Mouse (Mus musculus) stomach, postnatal 0 days (tissue): ENCODE measurements around the gene BC049352. TPM values are rescaled to one million over a fixed set of nuclear protein-coding genes. Genes with fewer than 3 reads are reported as not detected.

Source experiments
- ATAC-seq: fragments of 200-750 bp; cut with Nextera tagmentation; 2 replicates; pipeline ENCODE4 v1.8.0; 2017; ENCODE audit not compliant: low FRiP score, low TSS enrichment
- DNase-seq: peaks from one replicate; pipeline ENCODE4 v3.0.0-alpha.2; 2016; ENCODE audit warnings: low spot score
- H3K27ac ChIP-seq: fragments of 300-500 bp; sonication (generic); replicated peaks from 2 replicates; pipeline ENCODE4 v1.5.1; 2014; ENCODE audit warnings: mild to moderate bottlenecking, control low read depth
- H3K27me3 ChIP-seq: fragments of 300-500 bp; sonication (generic); 2 replicates; pipeline ENCODE4 v1.6.1; 2014; ENCODE audit warnings: low read length; ENCODE audit not compliant: control insufficient read depth, insufficient read depth
- H3K36me3 ChIP-seq: fragments of 300-500 bp; sonication (generic); 2 replicates; pipeline ENCODE4 v1.6.1; 2014; ENCODE audit warnings: low read length, mixed read lengths; ENCODE audit not compliant: control insufficient read depth, insufficient read depth
- H3K4me1 ChIP-seq: fragments of 300-500 bp; sonication (generic); replicated peaks from 2 replicates; pipeline ENCODE4 v1.6.1; 2014; ENCODE audit warnings: antibody characterized with exemption; ENCODE audit not compliant: control insufficient read depth, insufficient read depth
- H3K4me2 ChIP-seq: fragments of 300-500 bp; sonication (generic); replicated peaks from 2 replicates; pipeline ENCODE4 v1.6.1; 2014; ENCODE audit warnings: low read depth, mild to moderate bottlenecking, control low read depth, moderate library complexity
- H3K4me3 ChIP-seq: fragments of 300-500 bp; sonication (generic); 2 replicates; pipeline ENCODE4 v1.5.1; 2014; ENCODE audit warnings: low read depth, low read length, control low read depth
- H3K9ac ChIP-seq: fragments of 300-500 bp; sonication (generic); 2 replicates; pipeline ENCODE4 v1.6.1; 2014; ENCODE audit warnings: mild to moderate bottlenecking, low read length, control low read depth, mixed read lengths
- H3K9me3 ChIP-seq: fragments of 300-500 bp; sonication (generic); 2 replicates; pipeline ENCODE4 v1.6.1; 2016; ENCODE audit warnings: low read length; ENCODE audit not compliant: control insufficient read depth
- CTCF ChIP-seq: IDR thresholded peaks from 2 replicates; pipeline ENCODE4 v1.5.1; 2016; ENCODE audit warnings: antibody characterized with exemption, low read depth, mild to moderate bottlenecking, moderate library complexity
- EP300 ChIP-seq: optimal IDR thresholded peaks from 2 replicates; pipeline ENCODE3; 2016; ENCODE audit warnings: antibody characterized with exemption
- WGBS: fragments of 180-500 bp; shearing (Covaris S2); extraction: QIAGEN DNeasy Blood & Tissue Kit; methylation state at CpG from one replicate; pipeline ENCODE4 v1.1.7; 2014; 5-methylcytosine and 5-hydroxymethylcytosine counted together
- polyA plus RNA-seq: library from polyadenylated mRNA; unstranded; fragments of >200 nt; fragmentation: Nextera tagmentation; extraction: Ambion mirVana; gene quantifications from 2 replicates; pipeline ENCODE4 v1.2.1, GENCODE M21; 2015

BC049352 gene
- polyA plus RNA-seq, 1 experiment from 2014 or later: 0.12 TPM

DNA sequence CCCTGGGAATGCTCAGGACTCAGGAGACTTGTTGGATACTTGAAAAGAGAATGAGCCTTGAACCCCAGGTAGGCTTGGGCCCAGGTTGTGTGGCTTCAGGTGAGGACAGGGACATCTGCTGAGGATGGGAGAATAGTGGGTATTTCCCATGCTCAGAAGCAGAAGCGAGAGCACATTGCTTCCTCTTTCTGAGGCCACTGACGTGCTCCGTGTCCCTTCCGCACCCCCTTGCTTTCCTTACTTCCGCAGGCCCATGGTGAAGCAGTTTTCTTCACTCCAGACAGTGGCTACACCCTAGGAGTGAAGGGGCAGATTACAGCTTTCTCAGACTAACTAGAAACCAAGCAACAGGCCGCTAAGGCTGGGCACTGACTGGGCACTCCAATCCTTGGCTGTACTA is 64.3 kb downstream of the BC049352 start:
- TF ChIP-seq CTCF (no peak), EP300 (no peak)
- Histone ChIP-seq H3K4me3 (no peak overlapping the region), H3K36me3 (no peaks in the 10 kb centered on the region), H3K4me2 (no peak overlapping the region), H3K27ac (no peak overlapping the region), H3K9ac (no peak overlapping the region), H3K4me1 (no peaks in the 10 kb centered on the region), H3K9me3 (no peaks in the 10 kb centered on the region), H3K27me3 (no peaks in the 10 kb centered on the region)
- ATAC-seq: no peak
- WGBS: 85% methylated on average over 6 of the region's 6 CpGs
- DNase-seq: no peak

DNA sequence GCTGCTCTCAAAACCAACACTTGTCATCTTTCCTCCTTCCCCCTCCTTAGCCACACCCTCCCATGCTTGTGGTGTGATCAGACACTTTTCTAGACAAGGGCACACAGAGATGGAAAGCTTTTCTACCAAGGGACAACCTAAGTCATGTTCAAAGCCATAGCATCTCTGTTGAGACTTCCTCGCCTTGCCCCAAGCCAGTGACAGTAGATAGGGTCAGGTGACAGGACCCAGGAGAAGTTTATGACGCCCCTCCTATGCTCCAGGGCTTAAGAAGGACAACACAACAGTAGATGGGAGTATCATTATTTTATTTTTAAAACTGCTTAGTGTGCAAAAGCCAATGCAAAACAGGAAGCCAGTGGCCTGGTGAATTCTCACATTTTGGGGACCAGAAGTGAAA is 65.7 kb downstream of the BC049352 start:
- Histone ChIP-seq H3K36me3 (no peaks in the 10 kb centered on the region), H3K4me2 (no peak overlapping the region), H3K4me1 (no peaks in the 10 kb centered on the region), H3K9ac (no peak overlapping the region), H3K27ac (no peak overlapping the region), H3K9me3 (no peaks in the 10 kb centered on the region), H3K4me3 (no peak overlapping the region), H3K27me3 (no peaks in the 10 kb centered on the region)
- DNase-seq (no peak), ATAC-seq (no peak)
- WGBS: 53% methylated on average over 2 of the region's 2 CpGs
- no peak for TF ChIP-seq CTCF
- no peak for TF ChIP-seq EP300

DNA sequence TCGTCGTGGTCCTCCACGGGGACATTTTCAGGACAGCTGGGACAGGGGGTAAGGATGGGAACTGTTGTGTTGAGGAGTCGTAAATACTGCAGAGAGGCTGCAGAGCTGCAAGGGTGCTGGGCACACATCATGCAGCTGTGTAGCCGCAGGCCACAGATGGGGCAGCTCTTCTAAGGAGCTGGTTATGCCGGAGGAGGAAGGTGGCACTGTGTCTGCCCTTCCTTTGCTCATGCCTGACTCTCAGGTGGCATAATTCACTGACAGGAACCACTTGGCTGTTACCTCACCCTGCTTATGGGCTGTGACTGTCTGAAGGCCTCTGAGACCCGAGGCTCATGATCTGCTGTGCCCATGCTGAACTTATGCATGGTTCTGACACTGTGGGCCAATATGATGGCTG is 68.5 kb downstream of the BC049352 start:
- H3K27me3 ChIP-seq: no peaks in the 10 kb centered on the region
- no peaks in the 10 kb centered on the region for H3K4me1 ChIP-seq
- H3K27ac ChIP-seq: no peak overlapping the region
- TF ChIP-seq EP300 (no peak), CTCF (no peak)
- no peaks in the 10 kb centered on the region for H3K9me3 ChIP-seq
- no peak overlapping the region for H3K4me3 ChIP-seq
- DNase-seq: no peak
- no peak overlapping the region for H3K4me2 ChIP-seq
- WGBS: 85% methylated on average over 7 of the region's 7 CpGs
- H3K36me3 ChIP-seq: no peaks in the 10 kb centered on the region
- ATAC-seq: no peak
- no peak overlapping the region for H3K9ac ChIP-seq

DNA sequence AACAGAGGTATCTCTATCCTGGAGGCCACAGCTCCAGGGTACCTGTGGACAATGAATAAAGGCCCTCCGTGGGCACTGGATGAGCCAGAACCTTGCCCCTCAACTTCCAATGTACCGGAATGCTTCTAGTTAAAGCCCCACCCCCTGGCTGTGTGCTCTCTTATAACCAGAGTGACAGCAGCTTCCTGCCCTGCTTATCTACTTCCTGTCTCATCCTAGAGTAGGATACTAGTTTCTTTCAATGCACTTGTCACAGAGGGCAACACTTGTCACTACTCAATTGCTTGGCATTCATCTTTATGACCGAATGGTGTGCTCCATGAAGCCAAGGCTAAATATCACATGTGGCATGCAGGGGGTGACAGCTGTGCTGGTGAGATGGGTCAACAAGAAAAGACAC is 69.5 kb downstream of the BC049352 start:
- H3K36me3 ChIP-seq: no peaks in the 10 kb centered on the region
- H3K27me3 ChIP-seq: no peaks in the 10 kb centered on the region
- ATAC-seq: no peak
- no peak overlapping the region for H3K4me3 ChIP-seq
- no peak overlapping the region for H3K27ac ChIP-seq
- no peaks in the 10 kb centered on the region for H3K4me1 ChIP-seq
- H3K4me2 ChIP-seq: no peak overlapping the region
- H3K9ac ChIP-seq: no peak overlapping the region
- no peak for DNase-seq
- no peaks in the 10 kb centered on the region for H3K9me3 ChIP-seq
- WGBS: 72% methylated on average over 3 of the region's 3 CpGs
- TF ChIP-seq EP300 (no peak), CTCF (no peak)

DNA sequence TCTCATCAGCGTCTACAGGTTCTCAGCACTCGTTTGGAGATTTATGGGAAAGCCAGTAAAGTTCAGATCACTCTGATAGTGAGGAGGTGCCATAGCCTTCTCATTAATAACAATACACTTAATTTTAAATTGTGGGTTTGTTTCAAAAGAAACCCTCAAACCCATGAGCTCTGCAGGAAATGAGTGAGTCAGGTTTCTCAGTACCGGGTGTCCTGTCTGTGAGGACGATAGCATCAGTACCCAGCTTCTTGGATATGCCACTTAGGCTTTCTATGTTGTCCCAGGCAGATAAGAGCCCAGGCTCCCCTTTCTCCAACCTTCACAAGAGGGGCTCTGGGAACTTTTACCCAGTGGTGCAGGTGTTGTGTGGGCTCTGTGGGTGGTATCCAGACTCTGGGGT is 70.2 kb downstream of the BC049352 start:
- H3K4me2 ChIP-seq: no peak overlapping the region
- no peaks in the 10 kb centered on the region for H3K4me1 ChIP-seq
- H3K4me3 ChIP-seq: no peak overlapping the region
- no peak overlapping the region for H3K9ac ChIP-seq
- no peak for ATAC-seq
- no peak for DNase-seq
- no peak overlapping the region for H3K27ac ChIP-seq
- TF ChIP-seq CTCF: no peak
- no peak for TF ChIP-seq EP300
- H3K36me3 ChIP-seq: no peaks in the 10 kb centered on the region
- no peaks in the 10 kb centered on the region for H3K9me3 ChIP-seq
- WGBS: 66% methylated on average over 4 of the region's 4 CpGs
- H3K27me3 ChIP-seq: no peaks in the 10 kb centered on the region

DNA sequence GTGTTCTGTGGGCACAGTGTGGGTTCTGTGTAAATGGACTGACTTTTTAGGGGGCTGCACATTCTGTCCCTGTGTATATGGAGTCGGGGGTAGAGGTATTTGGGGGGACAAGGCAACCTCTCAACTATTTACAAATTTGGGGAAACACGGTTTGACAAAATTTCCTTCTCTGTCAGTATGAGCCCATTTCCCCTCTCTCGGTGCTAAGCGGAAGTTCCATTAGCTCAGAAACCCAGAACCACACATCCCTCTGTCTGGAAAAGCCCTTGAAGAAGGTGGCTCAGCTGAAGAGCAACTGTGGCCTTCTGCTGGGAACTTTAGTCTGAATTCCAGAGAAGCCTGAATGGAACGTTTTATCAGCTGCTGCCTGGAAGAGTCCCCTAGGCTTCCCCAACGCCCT is 70.6 kb downstream of the BC049352 start:
- Histone ChIP-seq H3K27ac (no peak overlapping the region), H3K4me1 (no peaks in the 10 kb centered on the region), H3K4me3 (no peak overlapping the region), H3K27me3 (no peaks in the 10 kb centered on the region), H3K36me3 (no peaks in the 10 kb centered on the region), H3K4me2 (no peak overlapping the region), H3K9me3 (no peaks in the 10 kb centered on the region), H3K9ac (no peak overlapping the region)
- WGBS: 68% methylated on average over 6 of the region's 6 CpGs
- no peak for DNase-seq
- ATAC-seq: no peak
- TF ChIP-seq CTCF: no peak
